Mouse (Mus musculus) stomach, embryonic 14.5 days (tissue): Measurements from ENCODE around the gene Nit2. TPM values are rescaled to one million over a fixed set of nuclear protein-coding genes. Genes with fewer than 3 reads are reported as not detected.

ENCODE experiments used
- ATAC-seq: fragments of 200-750 bp; cut with Nextera tagmentation; 2 replicates; pipeline ENCODE4 v1.8.0; 2017; ENCODE audit warnings: low read depth, moderate TSS enrichment; ENCODE audit not compliant: insufficient number of reproducible peaks, insufficient read depth, low FRiP score
- H3K27ac ChIP-seq: fragments of 300-500 bp; sonication (generic); 2 replicates; pipeline ENCODE4 v1.5.1; 2014; ENCODE audit warnings: mild to moderate bottlenecking, low read length, moderate library complexity, mixed read lengths
- H3K27me3 ChIP-seq: fragments of 300-500 bp; sonication (generic); 2 replicates; pipeline ENCODE4 v1.6.1; 2014; ENCODE audit warnings: low read length, control low read depth, mixed read lengths; ENCODE audit not compliant: control insufficient read depth, insufficient read depth
- H3K36me3 ChIP-seq: fragments of 300-500 bp; sonication (generic); 2 replicates; pipeline ENCODE4 v1.6.1; 2014; ENCODE audit warnings: mild to moderate bottlenecking, control low read depth, low read length, moderate library complexity, mixed read lengths; ENCODE audit not compliant: control insufficient read depth, insufficient read depth
- H3K4me1 ChIP-seq: fragments of 300-500 bp; sonication (generic); 2 replicates; pipeline ENCODE4 v1.6.1; 2014; ENCODE audit warnings: low read length, control low read depth, mixed read lengths; ENCODE audit not compliant: control insufficient read depth, insufficient read depth
- H3K4me2 ChIP-seq: fragments of 300-500 bp; sonication (generic); replicated peaks from 2 replicates; pipeline ENCODE4 v1.6.1; 2014; ENCODE audit warnings: low read depth, low read length, control low read depth
- H3K4me3 ChIP-seq: fragments of 300-500 bp; sonication (generic); 2 replicates; pipeline ENCODE4 v1.5.1; 2014; ENCODE audit warnings: low read depth, low read length, control low read depth
- H3K9ac ChIP-seq: fragments of 300-500 bp; sonication (generic); replicated peaks from 2 replicates; pipeline ENCODE4 v1.6.1; 2014; ENCODE audit warnings: low read depth, mild to moderate bottlenecking, control low read depth, low read length, moderate library complexity, mixed read lengths
- H3K9me3 ChIP-seq: fragments of 300-500 bp; sonication (generic); 2 replicates; pipeline ENCODE4 v1.6.1; 2016; ENCODE audit warnings: low read depth, low read length, control low read depth; ENCODE audit not compliant: control insufficient read depth
- whole genome bisulfite sequencing: fragments of 180-500 bp; shearing (Covaris S2); extraction: QIAGEN DNeasy Blood & Tissue Kit; methylation state at CpG from one replicate; pipeline ENCODE4 v1.1.7; 2014; 5-methylcytosine and 5-hydroxymethylcytosine counted together
- polyA plus RNA-seq: library from polyadenylated mRNA; unstranded; fragments of >200 nt; fragmentation: Nextera tagmentation; extraction: Ambion mirVana; gene quantifications from 2 replicates; pipeline ENCODE4 v1.2.1, GENCODE M21; 2014

Gene Nit2
- polyA plus RNA-seq, 1 experiment from 2014 or later, result 84.7 TPM

GRCm38 (mm10) chr16:57171161-57171560 is 4.0 kb upstream of the Nit2 start:
- Histone ChIP-seq H3K9ac (no peak overlapping the region), H3K36me3 (peaks cover 21% of the 10 kb centered on the region), H3K27me3 (no peaks in the 10 kb centered on the region), H3K4me3 (no peak overlapping the region), H3K9me3 (no peaks in the 10 kb centered on the region), H3K4me2 (no peak overlapping the region), H3K27ac (no peak overlapping the region), H3K4me1 (no peaks in the 10 kb centered on the region)
- 93% methylated on average over 8 of the region's 8 CpGs for WGBS
- no peak for ATAC-seq

DNA sequence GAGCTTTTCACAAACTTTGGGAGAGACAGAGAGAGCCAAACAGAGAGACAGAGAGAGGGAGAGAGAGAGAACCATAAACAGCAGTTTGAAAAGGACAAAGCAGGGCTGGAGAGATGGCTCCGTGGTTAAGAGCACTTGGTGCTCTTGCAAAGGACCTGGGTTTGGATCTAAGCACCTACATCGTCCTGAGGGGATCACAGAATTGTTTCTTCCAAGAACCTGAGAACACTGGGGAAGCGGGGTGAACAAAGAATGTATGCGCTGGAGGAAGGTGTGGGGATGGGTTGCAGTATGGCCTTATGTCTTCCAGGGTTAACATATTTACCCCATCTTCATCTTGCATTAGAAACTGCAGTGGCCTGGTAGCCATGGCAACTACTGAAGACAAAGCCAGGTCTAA is 1.1 kb upstream of the Nit2 start:
- no peak for ATAC-seq
- WGBS, result 67% methylated on average over 4 of the region's 4 CpGs

GRCm38 (mm10) chr16:57167514-57167912 is 372 bp upstream of the Nit2 start:
- H3K9ac ChIP-seq, result peak overlapping the region; percentile 88; the same call in 1 of the 2 replicates
- ATAC-seq, result peak; percentile 21; the same call in 1 of the 2 replicates
- peak overlapping the region; percentile 62 for H3K4me2 ChIP-seq
- no peaks in the 10 kb centered on the region for H3K9me3 ChIP-seq
- 0 out of 2 replicates have a peak overlapping the region, but pooled peaks have one; percentile 21 for H3K27ac ChIP-seq
- peaks cover 13% of the 10 kb centered on the region for H3K36me3 ChIP-seq
- peak overlapping the region; percentile 80 for H3K4me3 ChIP-seq
- no peaks in the 10 kb centered on the region for H3K27me3 ChIP-seq
- no peaks in the 10 kb centered on the region for H3K4me1 ChIP-seq
- 22% methylated on average over 5 of the region's 5 CpGs for WGBS

More for the DNA sequence above, 1.1 kb upstream of the Nit2 start:
- no peak overlapping the region for H3K4me3 ChIP-seq
- no peaks in the 10 kb centered on the region for H3K4me1 ChIP-seq
- no peak overlapping the region for H3K9ac ChIP-seq
- H3K27ac ChIP-seq, result no peak overlapping the region
- H3K9me3 ChIP-seq, result no peaks in the 10 kb centered on the region
- peaks cover 15% of the 10 kb centered on the region for H3K36me3 ChIP-seq
- H3K27me3 ChIP-seq, result no peaks in the 10 kb centered on the region
- H3K4me2 ChIP-seq, result no peak overlapping the region

GRCm38 (mm10) chr16:57166086-57166485 is 1.1 kb downstream of the Nit2 start:
- Histone ChIP-seq H3K4me2 (peak overlapping the region; percentile 62), H3K27me3 (no peaks in the 10 kb centered on the region), H3K9me3 (no peaks in the 10 kb centered on the region), H3K36me3 (peaks cover 10% of the 10 kb centered on the region), H3K4me1 (no peaks in the 10 kb centered on the region), H3K4me3 (peak overlapping the region; percentile 80), H3K27ac (no peak overlapping the region; the same call in 1 of the 2 replicates), H3K9ac (no peak overlapping the region)
- 84% methylated on average over 6 of the region's 6 CpGs for WGBS
- no peak for ATAC-seq

DNA sequence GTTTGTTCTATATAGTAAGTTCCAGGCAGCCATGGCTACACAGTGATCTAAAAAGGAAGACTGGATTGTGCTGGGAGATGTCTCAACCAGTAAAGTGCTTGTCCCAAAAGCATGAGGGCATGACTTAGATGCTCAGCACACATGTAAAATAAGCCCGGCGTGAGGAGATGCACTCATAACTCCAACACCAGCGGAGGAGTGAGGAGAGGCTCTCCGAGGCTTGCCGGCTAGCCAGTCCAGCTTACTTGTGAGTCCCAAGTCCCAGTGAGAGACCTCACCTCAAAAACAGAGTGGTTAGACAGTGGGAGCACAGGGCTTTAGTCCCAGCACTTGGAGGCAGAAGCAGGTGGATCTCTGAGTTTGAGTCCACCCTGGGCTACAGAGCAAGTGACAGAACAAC is 2.0 kb downstream of the Nit2 start:
- no peaks in the 10 kb centered on the region for H3K9me3 ChIP-seq
- 96% methylated on average over 5 of the region's 5 CpGs for WGBS
- no peaks in the 10 kb centered on the region for H3K4me1 ChIP-seq
- no peak overlapping the region for H3K27ac ChIP-seq
- H3K9ac ChIP-seq, result no peak overlapping the region
- no peak for ATAC-seq
- no peak overlapping the region for H3K4me2 ChIP-seq
- no peaks in the 10 kb centered on the region for H3K27me3 ChIP-seq
- H3K36me3 ChIP-seq, result peaks cover 7% of the 10 kb centered on the region
- no peak overlapping the region for H3K4me3 ChIP-seq

DNA sequence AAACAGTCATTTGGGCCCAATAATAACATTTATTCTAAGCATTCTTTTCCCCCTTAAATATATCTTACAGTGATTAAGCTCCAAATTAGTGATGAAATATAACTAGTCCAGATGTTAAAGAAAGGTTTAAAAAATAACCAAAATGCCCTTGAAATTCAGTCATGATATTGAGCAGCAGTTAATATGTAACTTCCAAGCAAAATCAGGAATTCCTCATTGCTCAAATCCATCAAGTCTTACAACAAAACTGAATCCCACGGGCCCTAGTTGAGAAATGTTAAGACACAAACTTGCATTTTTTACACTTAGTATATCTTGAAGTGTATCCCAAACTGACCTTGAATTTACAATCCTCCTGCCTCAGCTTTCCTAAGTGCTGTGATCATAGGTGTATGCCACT is 3.4 kb downstream of the Nit2 start:
- Histone ChIP-seq H3K36me3 (peaks cover 7% of the 10 kb centered on the region), H3K4me3 (no peak overlapping the region), H3K9me3 (no peaks in the 10 kb centered on the region), H3K27me3 (no peaks in the 10 kb centered on the region), H3K4me1 (no peaks in the 10 kb centered on the region), H3K27ac (no peak overlapping the region), H3K9ac (no peak overlapping the region), H3K4me2 (no peak overlapping the region)
- no peak for ATAC-seq
- 76% methylated on average over 1 of the region's 1 CpGs for WGBS

DNA sequence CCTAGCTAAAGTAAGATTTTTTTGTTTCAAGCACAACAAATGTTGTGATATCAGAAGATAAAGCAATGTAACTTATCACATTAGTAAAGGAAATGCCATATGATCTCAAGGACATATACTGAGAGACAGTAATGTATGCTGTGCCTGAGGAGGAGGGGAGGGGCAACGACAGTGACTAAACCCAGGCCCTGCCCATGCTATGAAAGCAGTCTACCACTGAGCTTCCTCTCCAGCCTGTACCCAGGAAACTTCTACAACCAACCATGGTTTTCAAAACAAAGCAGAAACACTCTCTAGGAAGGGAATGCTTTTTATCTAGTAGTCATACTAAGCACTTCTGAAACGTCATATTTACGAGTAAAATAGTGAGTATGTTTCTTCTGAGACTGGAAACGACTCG is 4.3 kb downstream of the Nit2 start:
- no peak overlapping the region for H3K4me3 ChIP-seq
- peaks cover 12% of the 10 kb centered on the region for H3K36me3 ChIP-seq
- H3K27ac ChIP-seq, result no peak overlapping the region
- H3K4me2 ChIP-seq, result no peak overlapping the region
- ATAC-seq, result no peak
- no peaks in the 10 kb centered on the region for H3K9me3 ChIP-seq
- no peaks in the 10 kb centered on the region for H3K4me1 ChIP-seq
- no peak overlapping the region for H3K9ac ChIP-seq
- no peaks in the 10 kb centered on the region for H3K27me3 ChIP-seq
- WGBS, result 93% methylated on average over 5 of the region's 5 CpGs

DNA sequence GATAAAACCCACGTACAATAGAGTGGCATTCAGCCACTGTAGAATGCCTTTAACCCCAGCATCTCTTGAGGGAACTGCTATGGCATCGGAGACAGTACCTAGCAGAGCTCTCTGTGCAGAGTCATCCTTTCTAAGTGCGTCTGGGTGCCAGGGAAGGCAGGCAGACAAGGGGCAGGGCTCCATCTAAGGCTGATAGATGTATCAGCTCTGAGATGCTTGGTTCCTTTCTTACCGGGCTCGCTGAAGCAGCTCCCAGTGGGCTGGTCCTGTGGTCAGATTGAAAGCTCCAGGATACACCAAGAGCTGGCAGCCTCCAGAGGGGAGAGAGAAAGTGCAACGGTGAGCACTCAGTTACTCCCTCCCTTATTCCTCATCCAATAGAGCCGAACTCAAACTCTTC is 7.3 kb downstream of the Nit2 start:
- WGBS, result 70% methylated on average over 7 of the region's 7 CpGs
- no peak for ATAC-seq
- no peak overlapping the region for H3K9ac ChIP-seq
- no peak overlapping the region for H3K4me2 ChIP-seq
- H3K27me3 ChIP-seq, result no peaks in the 10 kb centered on the region
- H3K4me1 ChIP-seq, result no peaks in the 10 kb centered on the region
- no peak overlapping the region for H3K27ac ChIP-seq
- no peaks in the 10 kb centered on the region for H3K9me3 ChIP-seq
- H3K4me3 ChIP-seq, result no peak overlapping the region
- H3K36me3 ChIP-seq, result peaks cover 33% of the 10 kb centered on the region

DNA sequence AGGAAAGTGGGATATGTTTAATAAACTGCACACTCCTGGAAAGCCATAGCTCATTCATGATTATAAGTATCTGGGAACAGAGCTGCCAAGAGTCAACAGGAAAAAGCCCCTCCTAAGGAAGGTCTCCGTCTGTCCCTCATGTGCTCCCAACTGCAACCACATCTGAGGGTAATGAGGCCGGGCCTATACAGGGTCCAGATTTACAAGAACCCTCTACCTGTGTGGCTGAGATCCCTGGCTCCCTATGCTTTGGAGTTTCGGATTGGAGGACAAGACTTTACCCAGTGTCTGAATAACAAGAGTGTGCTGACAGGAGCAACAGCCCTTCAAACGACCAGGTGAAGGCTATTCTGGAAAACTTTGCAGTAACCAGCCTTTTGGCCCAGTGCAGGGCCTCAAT is 9.4 kb downstream of the Nit2 start:
- Histone ChIP-seq H3K4me2 (no peak overlapping the region), H3K9me3 (no peaks in the 10 kb centered on the region), H3K4me1 (no peaks in the 10 kb centered on the region), H3K27me3 (no peaks in the 10 kb centered on the region), H3K4me3 (no peak overlapping the region), H3K9ac (no peak overlapping the region), H3K36me3 (peaks cover 38% of the 10 kb centered on the region), H3K27ac (no peak overlapping the region)
- 64% methylated on average over 4 of the region's 4 CpGs for WGBS
- ATAC-seq, result no peak
